Mouse (Mus musculus): Measurements from ENCODE around the gene Nfib. TPM values are rescaled to one million over a fixed set of nuclear protein-coding genes. Genes with fewer than 3 reads are reported as not detected.
A peak's percentile ranks its signal among the peaks of the same experiment; 100 is the strongest.

Nfib gene
- total and polyA plus RNA-seq, 3 experiments = 32.1 to 121 (median 118) TPM

- no peaks in the 10 kb centered on the region for H3K27me3 ChIP-seq (ENCODE audit: control insufficient read depth, insufficient read depth, low read length)
- WGBS = 61% methylated on average over 5 of the region's 5 CpGs
- H3K36me3 ChIP-seq (ENCODE audit: control insufficient read depth, insufficient read depth, low read length) = peaks cover 53% of the 10 kb centered on the region
- H3K79me2 ChIP-seq (replicated peaks; ENCODE audit: control insufficient read depth, insufficient read depth, low read length) = peaks cover 8% of the 10 kb centered on the region
- DNase-seq = no peak
- no peak overlapping the region for H3K9ac ChIP-seq (ENCODE audit: low read depth, low read length)
- H3K4me1 ChIP-seq (ENCODE audit: control insufficient read depth, insufficient read depth, low read length) = peaks cover 27% of the 10 kb centered on the region
- intact Hi-C loops (cut with DNase I) = no loop called here
- TF ChIP-seq POLR2A (IDR thresholded peaks at IDR 0.05; ENCODE audit: insufficient read depth, low read depth, low read length) = no peak
- TF ChIP-seq CTCF (IDR thresholded peaks at IDR 0.05) = no peak
- TF ChIP-seq EP300 (IDR thresholded peaks at IDR 0.05; ENCODE audit: insufficient read depth, low read depth, low read length) = no peak
- H3K4me3 ChIP-seq = no peak overlapping the region
- H3K27ac ChIP-seq = peak overlapping the region; percentile 21; the same call in 1 of the 2 replicates
These were observed 262.5 kb downstream of the Nfib start for GRCm38 (mm10) chr4:82443003-82443402.

GRCm38 (mm10) chr4:82440606-82441005 is 264.9 kb downstream of the Nfib start:
- no peak for DNase-seq
- peaks cover 29% of the 10 kb centered on the region for H3K4me1 ChIP-seq (ENCODE audit: control insufficient read depth, insufficient read depth, low read length)
- peaks cover 9% of the 10 kb centered on the region for H3K79me2 ChIP-seq (replicated peaks; ENCODE audit: control insufficient read depth, insufficient read depth, low read length)
- H3K9ac ChIP-seq (ENCODE audit: low read depth, low read length) = no peak overlapping the region
- no peaks in the 10 kb centered on the region for H3K27me3 ChIP-seq (ENCODE audit: control insufficient read depth, insufficient read depth, low read length)
- intact Hi-C loops (cut with DNase I) = no loop called here
- 72% methylated on average over 2 of the region's 2 CpGs for WGBS
- TF ChIP-seq EP300 (IDR thresholded peaks at IDR 0.05; ENCODE audit: insufficient read depth, low read depth, low read length) (no peak), POLR2A (IDR thresholded peaks at IDR 0.05; ENCODE audit: insufficient read depth, low read depth, low read length) (no peak), CTCF (IDR thresholded peaks at IDR 0.05) (no peak)
- H3K36me3 ChIP-seq (ENCODE audit: control insufficient read depth, insufficient read depth, low read length) = peaks cover 52% of the 10 kb centered on the region
- H3K4me3 ChIP-seq = no peak overlapping the region
- H3K27ac ChIP-seq = no peak overlapping the region

GRCm38 (mm10) chr4:82439813-82440212 is 265.7 kb downstream of the Nfib start:
- 48% methylated on average over 8 of the region's 8 CpGs for WGBS
- peaks cover 29% of the 10 kb centered on the region for H3K4me1 ChIP-seq (ENCODE audit: control insufficient read depth, insufficient read depth, low read length)
- H3K27me3 ChIP-seq (ENCODE audit: control insufficient read depth, insufficient read depth, low read length) = no peaks in the 10 kb centered on the region
- no peak overlapping the region for H3K27ac ChIP-seq
- no peak for DNase-seq
- no peak overlapping the region for H3K4me3 ChIP-seq
- H3K79me2 ChIP-seq (replicated peaks; ENCODE audit: control insufficient read depth, insufficient read depth, low read length) = peaks cover 7% of the 10 kb centered on the region
- TF ChIP-seq CTCF (IDR thresholded peaks at IDR 0.05) = no peak
- no peak for TF ChIP-seq POLR2A (IDR thresholded peaks at IDR 0.05; ENCODE audit: insufficient read depth, low read depth, low read length)
- no peak for TF ChIP-seq EP300 (IDR thresholded peaks at IDR 0.05; ENCODE audit: insufficient read depth, low read depth, low read length)
- intact Hi-C loops (cut with DNase I) = loop anchor here (5.0 to 10.0 kb wide), 2 partner anchors 135 to 193 kb away; no protein-coding TSS in a partner anchor
- peaks cover 53% of the 10 kb centered on the region for H3K36me3 ChIP-seq (ENCODE audit: control insufficient read depth, insufficient read depth, low read length)
- no peak overlapping the region for H3K9ac ChIP-seq (ENCODE audit: low read depth, low read length)

- Histone ChIP-seq H3K9ac (ENCODE audit: low read depth, low read length) (no peak overlapping the region), H3K4me3 (no peak overlapping the region), H3K27me3 (ENCODE audit: control insufficient read depth, insufficient read depth, low read length) (no peaks in the 10 kb centered on the region), H3K4me1 (ENCODE audit: control insufficient read depth, insufficient read depth, low read length) (peaks cover 40% of the 10 kb centered on the region), H3K27ac (peak overlapping the region; percentile 78), H3K79me2 (replicated peaks; ENCODE audit: control insufficient read depth, insufficient read depth, low read length) (peaks cover 7% of the 10 kb centered on the region), H3K36me3 (ENCODE audit: control insufficient read depth, insufficient read depth, low read length) (peaks cover 57% of the 10 kb centered on the region)
- intact Hi-C loops (cut with DNase I) = loop anchor here (5.0 to 10.0 kb wide), 2 partner anchors 134 to 191 kb away; no protein-coding TSS in a partner anchor
- TF ChIP-seq POLR2A (IDR thresholded peaks at IDR 0.05; ENCODE audit: insufficient read depth, low read depth, low read length) (no peak), CTCF (IDR thresholded peaks at IDR 0.05) (no peak)
- WGBS = 92% methylated on average over 5 of the region's 5 CpGs
- DNase-seq = no peak
These were observed 266.9 kb downstream of the Nfib start for GRCm38 (mm10) chr4:82438631-82439030.

GRCm38 (mm10) chr4:82437533-82438318 is 267.8 kb downstream of the Nfib start:
- 28% methylated on average over 12 of the region's 12 CpGs for WGBS
- Histone ChIP-seq H3K4me1 (ENCODE audit: control insufficient read depth, insufficient read depth, low read length) (peaks cover 36% of the 10 kb centered on the region), H3K36me3 (ENCODE audit: control insufficient read depth, insufficient read depth, low read length) (peaks cover 56% of the 10 kb centered on the region), H3K27ac (peak overlapping the region; percentile 78), H3K4me3 (no peak overlapping the region), H3K27me3 (ENCODE audit: control insufficient read depth, insufficient read depth, low read length) (no peaks in the 10 kb centered on the region), H3K79me2 (replicated peaks; ENCODE audit: control insufficient read depth, insufficient read depth, low read length) (peaks cover 7% of the 10 kb centered on the region), H3K9ac (ENCODE audit: low read depth, low read length) (peak overlapping the region; percentile 1; the same call in 1 of the 2 replicates)
- peak in 1 of 2 experiments; percentile 35 for DNase-seq
- intact Hi-C loops (cut with DNase I) = loop anchor here (5.0 to 10.0 kb wide), 2 partner anchors 133 to 190 kb away; no protein-coding TSS in a partner anchor
- TF ChIP-seq CTCF (IDR thresholded peaks at IDR 0.05) (no peak), POLR2A (IDR thresholded peaks at IDR 0.05; ENCODE audit: insufficient read depth, low read depth, low read length) (no peak), EP300 (IDR thresholded peaks at IDR 0.05; ENCODE audit: insufficient read depth, low read depth, low read length) (no peak)

GRCm38 (mm10) chr4:82436656-82437055 is 268.9 kb downstream of the Nfib start:
- WGBS = 40% methylated on average over 2 of the region's 2 CpGs
- no peak for TF ChIP-seq POLR2A (IDR thresholded peaks at IDR 0.05; ENCODE audit: insufficient read depth, low read depth, low read length)
- no peak for TF ChIP-seq CTCF (IDR thresholded peaks at IDR 0.05)
- no peak for TF ChIP-seq EP300 (IDR thresholded peaks at IDR 0.05; ENCODE audit: insufficient read depth, low read depth, low read length)
- peaks cover 36% of the 10 kb centered on the region for H3K4me1 ChIP-seq (ENCODE audit: control insufficient read depth, insufficient read depth, low read length)
- intact Hi-C loops (cut with DNase I) = loop anchor here (5.0 to 10.0 kb wide), 2 partner anchors 132 to 189 kb away; no protein-coding TSS in a partner anchor
- H3K27ac ChIP-seq = peak overlapping the region; percentile 78
- no peak overlapping the region for H3K4me3 ChIP-seq
- DNase-seq = no peak
- H3K9ac ChIP-seq (ENCODE audit: low read depth, low read length) = no peak overlapping the region
- H3K27me3 ChIP-seq (ENCODE audit: control insufficient read depth, insufficient read depth, low read length) = no peaks in the 10 kb centered on the region
- H3K36me3 ChIP-seq (ENCODE audit: control insufficient read depth, insufficient read depth, low read length) = peaks cover 54% of the 10 kb centered on the region
- H3K79me2 ChIP-seq (replicated peaks; ENCODE audit: control insufficient read depth, insufficient read depth, low read length) = peaks cover 6% of the 10 kb centered on the region

All from heart, adult 2 months (tissue).